Mouse (Mus musculus) cerebellum, adult 2 months (tissue): ENCODE data around the gene Cog6.

Source experiments
- CTCF ChIP-seq: fragments of 200-500 bp; IDR thresholded peaks from 2 replicates; pipeline ENCODE4 v1.5.1; 2011; ENCODE audit warnings: low read depth, mild to moderate bottlenecking, control low read depth, low read length, moderate library complexity, borderline replicate concordance; ENCODE audit not compliant: insufficient read depth
- POLR2A ChIP-seq: fragments of 200-500 bp; IDR thresholded peaks from 2 replicates; pipeline ENCODE4 v1.6.1; 2011; ENCODE audit warnings: low read length, control low read depth, borderline replicate concordance; ENCODE audit not compliant: insufficient read depth

GRCm38 (mm10) chr3:53039746-53040145 lies 22.7 kb upstream of the Cog6 start:
- TF ChIP-seq CTCF (no peak), POLR2A (no peak)
